Mouse (Mus musculus) testis, postnatal 14 days (tissue): ENCODE results near the gene St6galnac3.

ENCODE experiments used
- DNase-seq: peaks from one replicate; pipeline ENCODE4 v3.0.0; 2021; ENCODE audit warnings: low spot score

St6galnac3 gene

GRCm38 (mm10) chr3:153584836-153585235, 140.1 kb downstream of the St6galnac3 start:
- no peak for DNase-seq

- DNase-seq, result no peak
These were observed 142.9 kb downstream of the St6galnac3 start for GRCm38 (mm10) chr3:153582065-153582464.

GRCm38 (mm10) chr3:153580625-153581024, 144.3 kb downstream of the St6galnac3 start:
- DNase-seq, result no peak

- no peak for DNase-seq
These were observed 144.8 kb downstream of the St6galnac3 start for GRCm38 (mm10) chr3:153580136-153580535.

GRCm38 (mm10) chr3:153577286-153577685, 147.7 kb downstream of the St6galnac3 start:
- DNase-seq, result no peak

- DNase-seq, result no peak
These were observed 153.8 kb downstream of the St6galnac3 start for GRCm38 (mm10) chr3:153571152-153571551.

GRCm38 (mm10) chr3:153568815-153569214, 156.2 kb downstream of the St6galnac3 start:
- no peak for DNase-seq

GRCm38 (mm10) chr3:153567913-153568312, 157.1 kb downstream of the St6galnac3 start:
- no peak for DNase-seq

GRCm38 (mm10) chr3:153567512-153567911, 157.5 kb downstream of the St6galnac3 start:
- no peak for DNase-seq

GRCm38 (mm10) chr3:153566100-153566499, 158.9 kb downstream of the St6galnac3 start:
- no peak for DNase-seq

GRCm38 (mm10) chr3:153560897-153561296, 164.1 kb downstream of the St6galnac3 start:
- no peak for DNase-seq

GRCm38 (mm10) chr3:153559586-153559985, 165.4 kb downstream of the St6galnac3 start:
- no peak for DNase-seq

- DNase-seq, result no peak
These were observed 168.4 kb downstream of the St6galnac3 start for GRCm38 (mm10) chr3:153556621-153557020.

GRCm38 (mm10) chr3:153553712-153554111, 171.3 kb downstream of the St6galnac3 start:
- DNase-seq, result no peak

GRCm38 (mm10) chr3:153553226-153553625, 171.7 kb downstream of the St6galnac3 start:
- no peak for DNase-seq

GRCm38 (mm10) chr3:153546936-153547683, 177.9 kb downstream of the St6galnac3 start:
- no peak for DNase-seq

GRCm38 (mm10) chr3:153539851-153540250, 185.1 kb downstream of the St6galnac3 start:
- no peak for DNase-seq

GRCm38 (mm10) chr3:153538396-153538795, 186.6 kb downstream of the St6galnac3 start:
- no peak for DNase-seq

- DNase-seq, result no peak
These were observed 187.5 kb downstream of the St6galnac3 start for GRCm38 (mm10) chr3:153537435-153537834.

GRCm38 (mm10) chr3:153536260-153536659, 188.7 kb downstream of the St6galnac3 start:
- no peak for DNase-seq

GRCm38 (mm10) chr3:153529174-153529573, 195.8 kb downstream of the St6galnac3 start:
- no peak for DNase-seq

GRCm38 (mm10) chr3:153525151-153525768, 199.7 kb downstream of the St6galnac3 start:
- DNase-seq, result no peak

- no peak for DNase-seq
These were observed 208.1 kb downstream of the St6galnac3 start for GRCm38 (mm10) chr3:153516848-153517247.
